Mouse (Mus musculus): ENCODE data around the gene Cwc15. TPM values are rescaled to one million over a fixed set of nuclear protein-coding genes. Genes with fewer than 3 reads are reported as not detected.

Cwc15 gene
- polyA plus RNA-seq, 1 experiment from 2014 or later: 118 TPM

- 86% methylated on average over 10 of the region's 10 CpGs for WGBS
- Histone ChIP-seq H3K4me1 (replicated peaks) (no peaks in the 10 kb centered on the region), H3K4me3 (no peak overlapping the region), H3K27me3 (no peaks in the 10 kb centered on the region), H3K27ac (no peak overlapping the region), H3K9me3 (replicated peaks) (no peaks in the 10 kb centered on the region), H3K36me3 (peaks cover 83% of the 10 kb centered on the region), H3K4me2 (no peak overlapping the region), H3K9ac (no peak overlapping the region)
- no peak for ATAC-seq (replicated peaks; ENCODE audit: insufficient number of reproducible peaks, insufficient read depth, low FRiP score, low read depth)
These were observed 57.9 kb downstream of the Cwc15 start for GRCm38 (mm10) chr9:14558332-14558731.

DNA sequence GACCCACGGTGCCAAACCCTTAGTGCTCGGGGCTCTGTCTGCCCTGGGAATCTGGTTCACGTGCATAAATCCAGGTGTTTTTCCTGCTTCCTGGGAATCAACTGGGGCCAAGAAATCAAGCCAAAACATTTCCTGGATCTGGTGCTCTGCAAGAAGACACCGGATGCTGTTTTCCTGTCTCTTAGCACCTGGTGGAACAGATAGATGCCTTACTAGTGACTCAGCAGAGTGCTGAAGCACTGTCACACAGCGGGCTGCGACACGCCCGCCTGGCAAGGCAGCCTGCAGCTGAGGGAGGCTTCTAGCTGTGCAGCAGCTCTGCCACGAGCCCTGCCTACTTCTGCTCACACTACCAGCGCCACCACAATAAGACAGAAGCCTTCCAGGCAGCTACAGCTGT lies 59.0 kb downstream of the Cwc15 start:
- H3K9me3 ChIP-seq (replicated peaks): no peaks in the 10 kb centered on the region
- no peaks in the 10 kb centered on the region for H3K27me3 ChIP-seq
- WGBS: 60% methylated on average over 10 of the region's 10 CpGs
- no peaks in the 10 kb centered on the region for H3K4me1 ChIP-seq (replicated peaks)
- H3K27ac ChIP-seq: no peak overlapping the region
- H3K4me3 ChIP-seq: no peak overlapping the region
- peaks cover 86% of the 10 kb centered on the region for H3K36me3 ChIP-seq
- no peak overlapping the region for H3K9ac ChIP-seq
- no peak overlapping the region for H3K4me2 ChIP-seq
- no peak for ATAC-seq (replicated peaks; ENCODE audit: insufficient number of reproducible peaks, insufficient read depth, low FRiP score, low read depth)

- ATAC-seq (replicated peaks; ENCODE audit: insufficient number of reproducible peaks, insufficient read depth, low FRiP score, low read depth): no peak
- 85% methylated on average over 9 of the region's 9 CpGs for WGBS
- peaks cover 81% of the 10 kb centered on the region for H3K36me3 ChIP-seq
- no peaks in the 10 kb centered on the region for H3K4me1 ChIP-seq (replicated peaks)
- H3K9ac ChIP-seq: no peak overlapping the region
- H3K4me3 ChIP-seq: no peak overlapping the region
- H3K27me3 ChIP-seq: no peaks in the 10 kb centered on the region
- no peaks in the 10 kb centered on the region for H3K9me3 ChIP-seq (replicated peaks)
- no peak overlapping the region for H3K27ac ChIP-seq
- no peak overlapping the region for H3K4me2 ChIP-seq
These were observed 59.6 kb downstream of the Cwc15 start for GRCm38 (mm10) chr9:14559996-14560395.

Other genes with a start within 250 kb of the Cwc15 start
- 10.2 and 10.6 TPM in 2 replicates for gene Sesn3, start 225.6 kb upstream of the Cwc15 start, polyA plus RNA-seq (2015; fragmentation: Nextera tagmentation; extraction: Ambion mirVana)
- 8.0 and 11.8 TPM in 2 replicates for gene Endod1, start 119.1 kb upstream of the Cwc15 start, polyA plus RNA-seq (2015; fragmentation: Nextera tagmentation; extraction: Ambion mirVana)
- gene Kdm4d, start 135 bp upstream of the Cwc15 start, polyA plus RNA-seq (2015; fragmentation: Nextera tagmentation; extraction: Ambion mirVana): 0.11 and 0.15 TPM in 2 replicates
- gene Amotl1, start 144.4 kb downstream of the Cwc15 start, polyA plus RNA-seq (2015; fragmentation: Nextera tagmentation; extraction: Ambion mirVana): 16.1 and 19.6 TPM in 2 replicates
- gene Piwil4, start 240.1 kb downstream of the Cwc15 start, polyA plus RNA-seq (2015; fragmentation: Nextera tagmentation; extraction: Ambion mirVana): 0.08 and 0.15 TPM in 2 replicates

Measured in heart, embryonic 15.5 days (tissue).